Mouse (Mus musculus) embryonic stem cell, embryonic (primary cell): ENCODE data around the gene Ahnak.

Experiments
- CTCF ChIA-PET, 4 experiments: fragments of 300-600 bp in 2 of 4; fragments of 350-600 bp in 2 of 4; sonication (Branson Sonifier 250); formaldehyde crosslinking; loops; one replicate each; lab custom pipeline; 2022; ENCODE audit warnings: inconsistent platforms in 2 of 4; lab: Charles Lee
- POLR2A ChIA-PET, 4 experiments: fragments of 300-600 bp in 2 of 4; fragments of 350-600 bp in 2 of 4; sonication (Branson Sonifier 250); formaldehyde crosslinking; loops; one replicate each; lab custom pipeline; 2022; ENCODE audit warnings: antibody characterized with exemption in 4 of 4, inconsistent platforms in 1 of 4; lab: Charles Lee

Ahnak gene

DNA sequence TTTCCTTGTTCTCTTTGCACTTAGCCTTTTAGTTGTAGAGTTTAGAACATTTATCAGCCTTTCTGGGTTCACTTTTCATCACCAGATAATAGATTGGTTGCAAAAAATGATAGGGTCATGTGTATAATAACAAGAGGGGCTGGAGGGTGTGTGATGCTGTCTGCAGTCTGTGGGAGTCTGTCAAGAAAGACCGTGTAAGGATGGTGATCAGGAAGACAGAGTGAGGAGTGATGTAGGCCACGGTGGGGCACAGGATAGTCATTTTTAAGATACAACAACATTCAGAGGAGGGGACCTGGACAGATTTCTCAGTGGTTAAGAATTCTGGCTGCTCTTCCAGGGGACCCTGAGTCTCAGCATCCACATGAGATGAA is 83.1 kb downstream of the Ahnak start:
- ChIA-PET POLR2A (interaction anchor here in 2 of 4 experiments (0.9 to 13.6 kb wide), 11 partner anchors 9 to 102 kb away, joined by 3 to 225 read pairs (median 48); partner anchors contain the start of gene Ahnak (in 2 of the 2)), CTCF (no interaction called here)

DNA sequence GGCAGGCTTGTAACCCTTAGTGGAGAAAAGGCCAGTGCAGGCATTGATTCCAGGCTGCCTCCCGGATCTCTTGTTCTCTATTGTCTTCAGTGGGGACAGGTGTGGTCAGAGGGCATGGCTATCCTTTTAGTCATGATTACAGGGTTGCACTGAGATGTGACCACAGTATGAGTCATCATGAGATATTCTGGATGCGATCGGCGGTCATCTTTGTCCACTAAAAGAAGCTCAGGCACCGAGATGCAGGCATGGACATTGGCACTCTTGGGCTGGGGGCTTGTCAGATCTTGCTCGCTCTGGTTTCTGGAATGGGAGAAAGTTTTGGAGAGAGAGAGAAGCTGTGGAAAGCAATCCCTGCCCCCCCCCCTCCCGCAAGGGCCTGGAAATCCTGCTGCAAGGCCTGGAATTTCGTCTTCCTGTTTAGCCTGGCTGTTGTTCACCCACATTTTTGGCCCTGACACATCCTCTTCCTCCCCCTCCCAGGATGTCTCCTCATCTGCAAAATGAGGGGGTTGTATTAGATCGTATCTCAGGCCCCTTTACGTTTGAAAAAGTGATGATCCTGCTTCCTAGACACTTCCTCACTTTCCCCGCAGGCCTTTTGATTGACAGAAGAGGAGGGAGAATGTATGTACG is 84.8 kb downstream of the Ahnak start:
- POLR2A ChIA-PET = interaction anchor here in 3 of 4 experiments (0.5 to 14.1 kb wide), 58 partner anchors 8 to 1149 kb away, joined by 3 to 395 read pairs (median 8); partner anchors contain the start of genes Eef1g (in 3 of the 3), 1810009A15Rik (in 2 of the 3), Ahnak (in 2 of the 3) and Gm49416 (in 2 of the 3)
- CTCF ChIA-PET = interaction anchor here in 2 of 4 experiments (1.0 to 1.5 kb wide), 5 partner anchors 9 to 107 kb away, joined by 3 to 6 read pairs (median 4); no protein-coding TSS in a partner anchor

DNA sequence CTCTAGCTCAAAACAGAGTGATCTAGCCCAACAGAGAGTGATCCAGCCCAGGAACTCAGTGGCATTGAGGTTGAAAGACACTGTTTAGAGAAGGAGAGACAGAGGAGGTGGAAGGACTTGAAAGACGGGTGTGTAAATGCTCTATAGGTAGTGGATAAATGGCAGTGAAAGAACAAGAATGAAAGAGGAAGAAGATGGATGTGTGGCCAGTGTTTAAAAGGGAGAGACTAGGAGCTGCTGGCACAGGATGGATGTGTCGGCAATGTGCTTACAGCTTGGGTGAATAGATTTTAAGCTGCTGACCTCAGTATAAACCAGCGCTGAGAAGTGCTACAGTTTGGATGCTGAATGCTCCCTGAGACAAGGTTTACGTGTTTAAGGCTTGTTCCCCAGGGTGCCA is 85.3 kb downstream of the Ahnak start:
- ChIA-PET CTCF (interaction anchor here (0.6 to 1.5 kb wide), 7 partner anchors 8 to 1385 kb away, joined by 3 to 6 read pairs (median 3); no protein-coding TSS in a partner anchor), POLR2A (interaction anchor here in 3 of 4 experiments (0.5 to 14.1 kb wide), 63 partner anchors 7 to 1148 kb away, joined by 3 to 395 read pairs (median 8); partner anchors contain the start of genes Eef1g (in 3 of the 3), 1810009A15Rik (in 2 of the 3), Ahnak (in 2 of the 3) and Gm49416 (in 2 of the 3))

DNA sequence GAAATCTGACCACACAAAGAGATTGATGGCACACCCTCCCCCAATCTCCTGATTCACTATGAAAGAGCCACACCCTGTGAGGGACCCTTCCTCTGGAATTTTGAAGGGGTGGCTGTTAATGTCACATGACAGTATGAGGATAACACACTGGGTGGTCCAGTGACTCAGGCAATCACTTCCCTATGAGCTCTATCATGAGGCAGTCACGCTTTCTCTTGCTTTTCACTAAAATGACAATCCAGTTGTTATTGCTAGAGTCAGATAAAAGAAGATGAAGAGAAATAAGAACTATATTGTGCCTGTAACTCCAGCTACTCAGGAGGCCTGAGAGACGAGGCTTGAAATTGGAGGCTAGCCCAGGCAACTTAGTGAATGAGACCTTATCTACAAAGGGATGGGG is 86.5 kb downstream of the Ahnak start:
- ChIA-PET CTCF (interaction anchor here in 2 of 4 experiments (0.7 to 1.8 kb wide), 5 partner anchors 78 to 109 kb away, joined by 3 to 6 read pairs (median 3); no protein-coding TSS in a partner anchor), POLR2A (interaction anchor here (0.6 to 14.1 kb wide), 78 partner anchors 9 to 384 kb away, joined by 3 to 395 read pairs (median 7); partner anchors contain the start of genes Eef1g (in 3 of the 4), Slc3a2 (in 3 of the 4), 1810009A15Rik (in 2 of the 4) and Ahnak (in 2 of the 4))

DNA sequence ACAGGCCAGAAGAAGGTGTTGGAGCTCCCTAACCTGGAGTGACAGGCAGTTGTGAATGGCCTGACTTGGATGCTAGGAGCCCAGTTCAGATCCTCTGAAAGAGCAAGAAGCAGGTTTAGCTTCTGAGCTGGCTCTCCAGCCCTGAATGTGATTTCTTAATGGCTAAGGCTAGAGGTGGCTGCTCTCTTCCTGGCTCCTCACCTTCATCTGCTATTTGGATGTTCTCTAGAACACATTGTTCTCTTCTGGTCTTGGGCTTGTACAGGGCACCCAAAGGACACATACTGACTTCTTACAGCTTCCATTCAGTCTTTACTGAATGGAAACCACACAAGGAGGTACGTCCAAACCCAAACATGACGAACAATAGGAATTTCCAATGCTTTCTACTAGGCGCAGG is 87.0 kb downstream of the Ahnak start:
- POLR2A ChIA-PET = interaction anchor here (0.6 to 14.1 kb wide), 76 partner anchors 9 to 384 kb away, joined by 3 to 395 read pairs (median 7); partner anchors contain the start of genes Eef1g (in 3 of the 4), Slc3a2 (in 3 of the 4), 1810009A15Rik (in 2 of the 4) and Ahnak (in 2 of the 4)

DNA sequence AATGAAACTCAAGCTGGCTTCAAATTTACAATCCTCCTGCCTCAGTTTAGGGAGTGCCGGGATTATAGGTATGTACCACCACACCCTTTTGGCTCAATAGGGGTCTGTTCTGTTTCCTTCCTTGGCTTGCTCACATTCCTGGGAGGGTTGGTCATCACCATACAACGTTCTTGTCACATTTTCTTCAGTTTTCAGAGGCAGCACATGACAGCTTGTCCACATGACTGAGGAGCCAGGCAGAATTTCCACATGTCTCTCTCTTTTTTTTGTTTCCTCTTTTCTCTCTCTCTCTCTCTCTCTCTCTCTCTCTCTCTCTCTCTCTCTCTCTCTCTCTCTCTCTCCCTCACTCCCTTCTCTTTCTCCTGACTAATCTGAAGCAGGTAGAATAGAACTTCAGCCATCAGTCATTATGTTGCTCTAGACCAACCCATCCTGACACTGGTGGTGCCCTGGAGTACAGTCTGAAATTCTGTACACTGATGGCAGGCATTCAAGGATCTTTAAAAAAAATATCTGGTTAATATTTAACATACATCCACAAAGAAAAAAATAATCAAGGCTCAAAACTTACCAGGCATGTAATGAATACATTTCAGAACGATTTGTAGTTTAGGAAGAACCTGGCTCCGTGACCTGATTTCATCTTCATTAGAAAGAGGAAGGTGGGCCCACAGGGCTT is 88.0 kb downstream of the Ahnak start:
- CTCF ChIA-PET = interaction anchor here in 2 of 4 experiments (0.6 to 1.6 kb wide), 2 partner anchors 84 to 85 kb away, joined by 3 read pairs; no protein-coding TSS in a partner anchor
- POLR2A ChIA-PET = interaction anchor here (0.6 to 14.1 kb wide), 45 partner anchors 11 to 364 kb away, joined by 3 to 395 read pairs (median 7); partner anchors contain the start of genes Ahnak (in 3 of the 4), 1810009A15Rik (in 2 of the 4), B3gat3 (in 2 of the 4) and Eef1g (in 2 of the 4)

More for the DNA sequence above, 87.0 kb downstream of the Ahnak start:
- CTCF ChIA-PET = interaction anchor here in 2 of 4 experiments (0.7 to 1.8 kb wide), 3 partner anchors 83 to 98 kb away, joined by 3 to 6 read pairs (median 4); no protein-coding TSS in a partner anchor

DNA sequence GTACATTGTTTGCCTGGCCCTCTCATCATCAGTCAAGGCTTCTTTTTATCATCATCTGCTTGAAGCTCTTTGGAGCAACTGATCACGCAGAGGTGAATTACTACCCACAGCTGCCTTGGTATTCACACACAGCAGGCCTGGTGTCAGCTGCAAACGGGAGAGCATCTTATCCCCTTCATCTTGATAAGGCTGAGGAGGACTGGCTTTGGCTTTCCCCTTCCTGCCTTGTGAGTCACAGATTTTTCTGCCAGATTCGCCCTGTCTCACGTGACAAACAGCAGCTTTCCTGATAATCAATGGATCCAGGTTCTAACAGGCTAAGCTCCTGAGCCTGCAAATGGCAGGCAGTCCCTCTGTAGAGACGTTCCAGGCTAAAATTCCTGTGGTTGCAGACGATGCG is 90.8 kb downstream of the Ahnak start:
- ChIA-PET POLR2A (interaction anchor here (0.7 to 14.1 kb wide), 45 partner anchors 8 to 366 kb away, joined by 3 to 395 read pairs (median 4); partner anchors contain the start of genes Ahnak (in 3 of the 4), Eef1g (in 2 of the 4), Slc3a2 (in 2 of the 4) and 1810009A15Rik (in 1 of the 4)), CTCF (interaction anchor here in 2 of 4 experiments (0.5 to 0.8 kb wide), 2 partner anchors 33 to 85 kb away, joined by 3 read pairs; no protein-coding TSS in a partner anchor)

DNA sequence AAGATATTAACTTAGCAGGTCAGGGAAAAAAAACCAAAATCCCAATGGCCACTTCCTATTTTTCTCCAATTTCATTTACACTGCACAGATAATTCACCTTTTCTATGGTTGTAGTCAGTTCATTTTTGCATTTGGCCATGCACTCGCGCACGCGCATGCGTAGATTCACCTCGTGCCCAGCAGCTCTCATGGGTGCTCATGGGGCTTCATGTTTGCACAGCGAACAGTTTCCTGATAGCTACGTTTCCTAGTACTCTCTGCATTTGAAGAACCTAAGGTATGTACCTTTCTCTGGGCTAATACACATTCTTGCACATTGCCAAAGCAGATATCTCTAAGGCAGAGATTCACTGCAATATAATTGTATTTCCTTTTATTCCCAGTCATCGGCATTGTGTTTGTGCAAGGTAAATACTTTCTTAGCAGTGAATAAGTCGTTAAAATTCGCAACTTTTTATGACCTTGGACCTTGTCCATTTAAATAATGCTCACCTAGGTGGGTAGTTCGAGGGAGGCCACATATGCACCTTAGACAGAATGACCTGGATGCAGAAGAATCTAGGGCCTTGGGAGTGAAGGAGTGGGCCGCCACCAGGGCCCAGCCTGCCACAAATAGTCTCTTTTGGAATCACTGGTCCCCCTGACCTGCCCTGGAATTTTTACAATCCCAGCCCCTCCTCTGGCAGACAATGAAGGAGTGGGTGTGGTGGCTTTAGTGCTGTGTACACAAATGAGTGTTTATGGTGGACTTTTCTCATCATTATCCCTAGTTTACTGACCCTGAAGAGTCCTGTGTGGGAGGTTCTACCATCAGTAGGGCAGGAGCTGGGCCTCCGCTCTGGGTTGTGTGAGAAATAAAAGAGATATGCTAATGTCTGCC is 92.5 kb downstream of the Ahnak start:
- CTCF ChIA-PET = interaction anchor here (0.6 to 5.5 kb wide), 40 partner anchors 8 to 870 kb away, joined by 3 to 60 read pairs (median 6); partner anchors contain the start of genes Gng3 (in 2 of the 4), 1810009A15Rik (in 1 of the 4), Ahnak (in 1 of the 4) and Gm49416 (in 1 of the 4)
- POLR2A ChIA-PET = interaction anchor here (0.6 to 14.1 kb wide), 113 partner anchors 8 to 368 kb away, joined by 3 to 395 read pairs (median 6); partner anchors contain the start of genes Ahnak (in 3 of the 4), Eef1g (in 3 of the 4), Slc3a2 (in 3 of the 4) and 1810009A15Rik (in 2 of the 4)

DNA sequence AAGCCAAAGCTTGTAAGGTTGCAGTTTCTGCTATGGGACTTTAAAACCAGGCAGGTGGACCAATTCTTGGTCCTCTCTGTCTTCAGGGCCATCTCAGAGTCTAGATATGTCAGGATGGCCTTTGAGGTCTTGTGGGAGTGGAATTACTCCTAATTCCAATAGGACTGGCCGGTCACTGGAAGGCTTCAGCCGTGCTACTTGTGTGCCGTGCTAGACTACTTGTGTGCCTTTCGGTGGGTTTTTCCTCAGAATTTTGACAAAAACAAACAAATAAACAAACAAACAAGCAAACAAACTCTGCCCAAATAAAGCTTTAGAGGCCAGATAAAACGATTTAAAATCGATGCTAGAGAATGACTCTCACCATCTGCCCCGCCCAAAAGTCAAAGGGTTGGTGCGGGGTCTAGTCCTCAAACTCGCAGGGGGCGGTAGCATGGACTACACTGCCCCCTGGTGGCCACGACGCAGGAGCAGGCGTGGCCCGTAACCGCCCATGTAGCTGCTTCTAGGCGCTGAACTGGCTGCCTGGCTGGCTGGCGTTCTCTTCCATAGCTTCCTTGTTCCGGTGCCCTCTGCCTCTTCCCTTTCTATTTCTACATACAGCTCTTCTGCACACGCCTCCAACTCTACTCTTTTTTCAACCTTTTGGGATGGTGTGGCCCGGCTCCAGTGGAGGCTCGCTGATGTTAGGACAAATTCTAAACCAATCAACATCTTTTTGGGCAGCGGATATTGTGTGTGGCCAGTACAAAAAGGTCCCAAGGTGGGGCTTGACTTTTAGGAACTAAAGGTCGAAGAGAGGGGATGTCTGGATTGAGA is 93.3 kb downstream of the Ahnak start:
- POLR2A ChIA-PET = interaction anchor here (0.5 to 14.1 kb wide), 116 partner anchors 8 to 369 kb away, joined by 3 to 395 read pairs (median 5); partner anchors contain the start of genes 1810009A15Rik (in 3 of the 4), Ahnak (in 3 of the 4), Eef1g (in 3 of the 4) and Gm49416 (in 3 of the 4)
- CTCF ChIA-PET = interaction anchor here (0.5 to 5.5 kb wide), 68 partner anchors 8 to 869 kb away, joined by 3 to 60 read pairs (median 4); partner anchors contain the start of genes Ahnak (in 2 of the 4), Eef1g (in 2 of the 4), Gng3 (in 2 of the 4) and 1810009A15Rik (in 1 of the 4)

DNA sequence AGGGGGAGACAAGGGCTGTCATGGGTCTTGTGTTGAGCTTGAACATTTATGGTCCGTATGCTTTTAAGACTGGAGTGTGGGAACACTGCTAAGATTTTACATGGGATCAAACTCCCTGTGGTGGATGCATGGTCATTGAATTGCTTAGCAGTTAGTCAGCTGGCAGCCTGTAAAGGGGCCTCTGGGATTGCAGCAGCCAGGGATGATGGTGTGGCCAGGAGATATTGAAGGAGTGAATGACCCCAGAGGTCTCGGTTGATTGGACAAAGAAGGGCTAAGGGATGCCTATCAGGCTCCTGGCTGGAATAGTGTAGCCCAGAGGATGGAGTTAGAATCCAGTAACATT is 93.9 kb downstream of the Ahnak start:
- ChIA-PET CTCF (interaction anchor here (0.5 to 5.5 kb wide), 64 partner anchors 8 to 755 kb away, joined by 3 to 60 read pairs (median 4); partner anchors contain the start of genes Ahnak (in 2 of the 4), Eef1g (in 2 of the 4), Gng3 (in 2 of the 4) and 1810009A15Rik (in 1 of the 4)), POLR2A (interaction anchor here (0.6 to 14.1 kb wide), 97 partner anchors 8 to 370 kb away, joined by 3 to 395 read pairs (median 7); partner anchors contain the start of genes 1810009A15Rik (in 3 of the 4), Ahnak (in 3 of the 4), Eef1g (in 3 of the 4) and Gm49416 (in 3 of the 4))

DNA sequence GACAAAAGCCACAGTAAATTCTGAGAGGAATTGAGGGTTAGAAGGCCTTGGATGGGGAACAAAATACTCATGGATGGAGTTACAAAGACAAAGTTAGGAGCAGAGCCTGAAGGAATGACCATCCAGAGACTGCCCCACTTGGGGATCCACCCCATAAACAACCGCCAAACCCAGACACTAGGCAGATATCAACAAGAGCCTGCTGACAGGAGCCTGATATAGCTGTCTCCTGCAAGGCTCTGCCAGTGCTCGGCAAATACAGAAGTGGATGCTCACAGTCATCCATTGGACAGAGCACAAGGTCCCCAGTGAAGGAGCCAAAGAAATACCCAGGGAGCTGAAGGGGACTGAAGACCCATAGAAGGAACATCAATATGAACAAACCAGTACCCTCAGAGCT is 94.8 kb downstream of the Ahnak start:
- POLR2A ChIA-PET = interaction anchor here (1.0 to 14.1 kb wide), 24 partner anchors 11 to 327 kb away, joined by 4 to 395 read pairs (median 24); partner anchors contain the start of genes Ahnak (in 2 of the 4), Eef1g (in 2 of the 4), B3gat3 (in 1 of the 4) and Gng3 (in 1 of the 4)
- CTCF ChIA-PET = interaction anchor here in 3 of 4 experiments (0.7 to 5.5 kb wide), 4 partner anchors 11 to 104 kb away, joined by 3 to 60 read pairs (median 36); partner anchors contain the start of gene Ahnak (in 1 of the 3)

DNA sequence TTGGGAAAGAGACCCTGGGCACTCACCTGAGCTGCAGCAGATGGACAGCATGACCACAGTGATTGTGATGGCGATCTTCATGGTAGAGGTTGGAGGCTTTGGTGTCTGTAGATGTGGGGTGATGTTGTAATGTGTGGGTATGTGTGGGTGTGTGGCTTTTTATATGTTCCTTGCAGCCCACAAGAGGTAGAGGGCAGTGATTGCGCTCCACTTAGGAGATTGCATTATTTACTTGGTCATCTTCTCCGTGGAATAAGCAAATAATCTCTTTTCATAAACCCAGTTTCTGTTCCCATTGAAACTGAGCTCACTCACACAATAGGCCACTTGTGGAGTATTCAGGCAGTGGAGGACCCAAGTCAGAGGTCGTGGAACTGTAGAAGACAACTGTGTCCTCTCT is 98.7 kb downstream of the Ahnak start, which contains the start of gene Scgb1a1:
Gene Scgb1a1 (minus strand): TSS at position 138 of the 400 bp plus-strand sequence.
- POLR2A ChIA-PET = interaction anchor here in 2 of 4 experiments (0.6 to 3.0 kb wide), 5 partner anchors 11 to 365 kb away, joined by 3 to 9 read pairs (median 3); partner anchors contain the start of genes Ahnak (in 1 of the 2) and Slc3a2 (in 1 of the 2)
- CTCF ChIA-PET = no interaction called here

DNA sequence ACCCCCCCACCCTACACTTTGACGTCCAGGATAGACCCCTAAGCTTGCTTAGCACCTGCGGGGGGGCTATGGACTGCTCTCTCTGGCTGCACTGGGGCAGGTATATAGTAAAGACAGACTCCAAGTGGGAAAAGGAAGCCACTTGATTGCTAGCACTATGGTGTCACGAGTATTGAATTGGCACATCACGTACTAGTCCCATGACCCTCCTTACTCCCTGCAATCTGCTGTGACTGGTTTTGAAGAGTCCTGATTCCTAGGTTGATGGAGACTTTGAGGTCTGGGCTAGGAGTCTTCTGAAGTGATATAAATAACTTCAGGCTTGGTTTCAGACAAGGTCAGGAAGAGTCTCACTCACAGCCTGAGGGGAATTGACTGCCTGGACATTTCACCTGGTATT is 101.1 kb downstream of the Ahnak start:
- POLR2A ChIA-PET = interaction anchor here in 3 of 4 experiments (0.6 to 3.0 kb wide), 18 partner anchors 8 to 253 kb away, joined by 3 to 11 read pairs (median 4); partner anchors contain the start of genes Eef1g (in 2 of the 3), Bscl2 (in 1 of the 3) and Gng3 (in 1 of the 3)
- CTCF ChIA-PET = interaction anchor here (0.6 to 2.0 kb wide), 10 partner anchors 7 to 1721 kb away, joined by 3 to 9 read pairs (median 4); no protein-coding TSS in a partner anchor

DNA sequence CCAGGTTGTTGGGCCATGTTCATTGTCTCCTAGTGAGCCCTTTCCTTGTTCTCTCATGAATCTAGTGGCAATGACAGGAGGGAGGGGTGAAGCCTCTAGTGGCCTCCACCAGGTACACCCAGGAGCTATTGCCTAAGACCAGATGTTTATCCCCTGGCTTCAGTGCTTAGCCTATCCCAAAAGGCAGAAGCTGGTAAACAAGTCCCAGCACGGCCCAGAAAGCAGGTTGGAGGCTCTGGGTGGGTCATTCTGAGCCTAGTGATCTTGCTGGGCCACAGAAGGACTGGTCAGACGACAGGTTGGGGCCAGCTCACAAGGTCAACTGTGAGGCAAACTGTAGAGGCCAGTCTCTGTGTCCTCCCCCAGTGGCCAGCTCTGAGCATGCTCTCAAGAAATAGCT is 101.6 kb downstream of the Ahnak start:
- ChIA-PET POLR2A (interaction anchor here in 2 of 4 experiments (0.6 to 3.0 kb wide), 17 partner anchors 8 to 253 kb away, joined by 3 to 11 read pairs (median 4); partner anchors contain the start of genes Eef1g (in 2 of the 2), Bscl2 (in 1 of the 2) and Gng3 (in 1 of the 2)), CTCF (interaction anchor here in 3 of 4 experiments (0.6 to 2.0 kb wide), 7 partner anchors 8 to 239 kb away, joined by 3 to 9 read pairs (median 3); no protein-coding TSS in a partner anchor)
